Mouse (Mus musculus) hindbrain, embryonic 12.5 days (tissue): ENCODE measurements around the gene Syt5. TPM values are rescaled to one million over a fixed set of nuclear protein-coding genes. Genes with fewer than 3 reads are reported as not detected.
A peak's percentile ranks its signal among the peaks of the same experiment; 100 is the strongest.
"Not testable (repeated sequence)": the region's sequence is repeated elsewhere in the genome, so short reads cannot be mapped to it uniquely, and the experiment has no call there.

Source experiments
- ATAC-seq: fragments of 200-750 bp; cut with Nextera tagmentation; 2 replicates; pipeline ENCODE4 v1.8.0; 2017; ENCODE audit warnings: moderate TSS enrichment; ENCODE audit not compliant: low FRiP score
- H3K27ac ChIP-seq: fragments of 300-500 bp; sonication (generic); 2 replicates; pipeline ENCODE4 v1.5.1; 2016; ENCODE audit warnings: mild to moderate bottlenecking
- H3K27me3 ChIP-seq: fragments of 300-500 bp; sonication (generic); 2 replicates; pipeline ENCODE4 v1.6.1; 2016; ENCODE audit warnings: mild to moderate bottlenecking
- H3K36me3 ChIP-seq: fragments of 300-500 bp; sonication (generic); 2 replicates; pipeline ENCODE4 v1.6.1; 2016; ENCODE audit warnings: mild to moderate bottlenecking
- H3K4me1 ChIP-seq: fragments of 300-500 bp; sonication (generic); 2 replicates; pipeline ENCODE4 v1.6.1; 2016
- H3K4me2 ChIP-seq: fragments of 300-500 bp; sonication (generic); replicated peaks from 2 replicates; pipeline ENCODE4 v1.6.1; 2016; ENCODE audit warnings: mild to moderate bottlenecking
- H3K4me3 ChIP-seq: fragments of 300-500 bp; sonication (generic); 2 replicates; pipeline ENCODE4 v1.5.1; 2016; ENCODE audit warnings: mild to moderate bottlenecking
- H3K9ac ChIP-seq: fragments of 300-500 bp; sonication (generic); 2 replicates; pipeline ENCODE4 v1.6.1; 2016; ENCODE audit warnings: mild to moderate bottlenecking, moderate library complexity
- H3K9me3 ChIP-seq: fragments of 300-500 bp; sonication (generic); replicated peaks from 2 replicates; pipeline ENCODE4 v1.6.1; 2016; ENCODE audit warnings: mild to moderate bottlenecking
- WGBS: fragments of 180-500 bp; shearing (Covaris S2); methylation state at CpG from one replicate; pipeline ENCODE4 v1.1.7; 2016; 5-methylcytosine and 5-hydroxymethylcytosine counted together
- polyA plus RNA-seq: library from polyadenylated mRNA; unstranded; fragments of >200 nt; fragmentation: Nextera tagmentation; extraction: Ambion mirVana; gene quantifications from 2 replicates; pipeline ENCODE4 v1.2.1, GENCODE M21; 2016

The Syt5 gene
- polyA plus RNA-seq = 32.9 and 33.2 TPM in 2 replicates

DNA sequence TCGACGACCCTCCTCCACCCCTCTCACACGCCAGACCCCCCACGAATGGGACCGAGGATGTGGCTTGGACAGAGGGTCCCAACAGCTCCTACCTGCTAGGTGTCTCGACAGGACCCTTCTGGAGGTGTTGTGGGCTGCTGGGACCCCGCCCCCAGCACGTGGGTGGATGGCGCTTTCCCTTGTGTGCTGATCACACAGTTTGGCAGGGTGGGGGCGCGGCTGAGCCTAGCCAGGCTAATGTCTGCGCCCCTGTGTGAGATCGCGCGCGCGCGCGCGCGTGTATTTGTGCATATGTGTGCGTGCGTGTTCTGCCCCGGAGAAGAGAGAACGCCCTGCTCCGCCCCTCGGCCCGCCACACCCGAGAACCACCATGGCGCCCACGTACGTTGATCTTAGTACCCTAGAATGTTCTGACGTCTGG, at the start of gene Syt5:
Gene Syt5 (minus strand): TSS at position 321 of the 421 bp plus-strand sequence.
- peak within 1 kb of the TSS; percentile 84 for H3K27ac ChIP-seq
- no peaks in the 10 kb centered on the region for H3K9me3 ChIP-seq
- H3K36me3 ChIP-seq = 0 out of 2 replicates have a peak, but pooled peaks cover 6% of the 10 kb centered on the region
- peaks cover 13% of the 10 kb centered on the region for H3K4me1 ChIP-seq
- H3K4me3 ChIP-seq = peak within 1 kb of the TSS; percentile 46
- WGBS = 6% methylated on average over 33 of the region's 33 CpGs
- peak; percentile 75 for ATAC-seq
- peak within 1 kb of the TSS; percentile 62 for H3K4me2 ChIP-seq
- peak within 1 kb of the TSS; percentile 66 for H3K9ac ChIP-seq
- 0 out of 2 replicates have a peak, but pooled peaks cover 2% of the 10 kb centered on the region for H3K27me3 ChIP-seq

DNA sequence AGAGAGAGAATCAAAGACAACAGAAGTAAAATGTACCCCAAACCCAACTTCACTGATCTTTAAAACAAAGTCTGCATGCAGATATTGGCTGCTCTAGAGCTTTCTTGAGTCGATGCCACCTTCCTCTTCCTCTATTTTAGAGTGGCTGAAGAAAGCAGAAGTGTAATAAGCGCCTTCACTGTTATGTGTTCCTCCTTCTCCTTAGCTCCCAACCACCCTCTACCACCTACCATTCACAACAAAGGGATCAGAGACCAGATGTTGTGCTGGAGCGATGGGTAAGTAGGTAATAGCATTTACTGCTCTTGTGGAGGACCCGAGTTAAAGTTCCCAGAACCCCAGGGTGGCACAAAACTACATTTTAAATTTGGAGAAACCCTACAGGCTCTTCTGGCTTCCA, 49.7 kb upstream of the Syt5 start:
- not testable (repeated sequence) for H3K27ac ChIP-seq, ATAC-seq, H3K4me1 ChIP-seq, H3K4me2 ChIP-seq, H3K9ac ChIP-seq, H3K36me3 ChIP-seq, H3K9me3 ChIP-seq, H3K27me3 ChIP-seq, H3K4me3 ChIP-seq
- WGBS = 75% methylated on average over 4 of the region's 4 CpGs

DNA sequence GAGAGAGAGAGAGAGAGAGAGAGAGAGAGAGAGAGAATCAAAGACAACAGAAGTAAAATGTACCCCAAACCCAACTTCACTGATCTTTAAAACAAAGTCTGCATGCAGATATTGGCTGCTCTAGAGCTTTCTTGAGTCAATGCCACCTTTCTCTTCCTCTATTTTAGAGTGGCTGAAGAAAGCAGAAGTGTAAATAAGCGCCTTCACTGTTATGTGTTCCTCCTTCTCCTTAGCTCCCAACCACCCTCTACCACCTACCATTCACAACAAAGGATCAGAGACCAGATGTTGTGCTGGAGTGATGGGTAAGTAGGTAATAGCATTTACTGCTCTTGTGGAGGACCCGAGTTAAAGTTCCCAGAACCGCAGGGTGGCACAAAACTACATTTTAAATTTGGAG, 34.1 kb upstream of the Syt5 start:
- H3K4me2 ChIP-seq, H3K4me3 ChIP-seq, H3K27ac ChIP-seq, H3K9me3 ChIP-seq, H3K9ac ChIP-seq, H3K4me1 ChIP-seq, H3K27me3 ChIP-seq, ATAC-seq, H3K36me3 ChIP-seq: not testable (repeated sequence)
- whole genome bisulfite sequencing = 83% methylated on average over 3 of the region's 3 CpGs

DNA sequence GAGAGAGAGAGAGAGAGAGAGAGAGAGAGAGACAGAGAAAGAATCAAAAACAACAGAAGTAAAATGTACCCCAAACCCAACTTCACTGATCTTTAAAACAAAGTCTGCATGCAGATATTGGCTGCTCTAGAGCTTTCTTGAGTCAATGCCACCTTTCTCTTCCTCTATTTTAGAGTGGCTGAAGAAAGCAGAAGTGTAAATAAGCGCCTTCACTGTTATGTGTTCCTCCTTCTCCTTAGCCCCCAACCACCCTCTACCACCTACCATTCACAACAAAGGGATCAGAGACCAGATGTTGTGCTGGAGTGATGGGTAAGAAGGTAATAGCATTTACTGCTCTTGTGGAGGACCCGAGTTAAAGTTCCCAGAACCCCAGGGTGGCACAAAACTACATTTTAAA, 25.0 kb upstream of the Syt5 start:
- not testable (repeated sequence) for H3K4me1 ChIP-seq, H3K36me3 ChIP-seq, H3K9me3 ChIP-seq, H3K9ac ChIP-seq, H3K4me3 ChIP-seq, H3K27me3 ChIP-seq, ATAC-seq, H3K27ac ChIP-seq, H3K4me2 ChIP-seq
- 66% methylated on average over 2 of the region's 2 CpGs for WGBS

DNA sequence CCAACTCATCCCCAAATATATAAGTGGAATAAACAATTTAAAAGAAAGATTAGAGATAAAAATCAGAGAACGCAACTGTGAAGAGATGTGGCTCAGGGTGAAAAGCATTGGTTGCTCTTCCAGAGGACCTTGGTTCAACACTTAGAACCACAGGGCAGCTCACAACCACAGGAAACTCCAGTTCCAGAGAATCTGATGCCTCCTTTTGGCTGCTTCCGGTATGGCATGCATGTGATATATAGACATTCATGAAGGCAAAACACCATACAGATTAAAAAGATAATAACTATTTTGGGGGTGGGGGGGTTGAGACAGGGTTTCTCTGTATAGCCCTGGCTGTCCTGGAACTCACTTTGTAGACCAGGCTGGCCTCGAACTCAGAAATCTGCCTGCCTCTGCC, 15.3 kb upstream of the Syt5 start:
- Histone ChIP-seq H3K4me2 (no peak overlapping the region), H3K27ac (no peak overlapping the region), H3K9me3 (no peaks in the 10 kb centered on the region), H3K4me1 (no peaks in the 10 kb centered on the region), H3K27me3 (no peaks in the 10 kb centered on the region), H3K9ac (no peak overlapping the region), H3K36me3 (no peaks in the 10 kb centered on the region), H3K4me3 (no peak overlapping the region)
- 92% methylated on average over 3 of the region's 3 CpGs for WGBS
- no peak for ATAC-seq

DNA sequence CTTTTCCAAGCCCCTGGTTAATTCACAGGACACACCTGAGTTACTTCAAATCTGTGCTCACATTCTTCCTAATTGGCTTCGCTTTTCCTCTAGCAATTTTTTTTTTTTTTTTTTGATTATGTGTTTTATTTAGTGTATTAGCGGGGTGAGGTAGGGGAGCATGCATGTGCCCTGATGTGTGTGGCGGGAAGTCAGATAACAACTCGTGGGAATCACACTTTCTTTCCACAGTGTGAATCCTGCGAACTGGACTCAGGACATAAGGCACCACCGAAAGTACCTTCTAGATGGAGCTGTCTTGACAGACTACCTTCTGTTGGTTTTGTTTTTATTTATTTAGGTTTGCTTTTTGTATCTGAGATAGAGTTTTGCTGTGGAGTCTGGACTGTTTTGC, 9.8 kb upstream of the Syt5 start:
- Histone ChIP-seq H3K27me3 (no peaks in the 10 kb centered on the region), H3K9me3 (no peaks in the 10 kb centered on the region), H3K27ac (no peak overlapping the region), H3K36me3 (no peaks in the 10 kb centered on the region), H3K4me3 (no peak overlapping the region), H3K9ac (no peak overlapping the region), H3K4me1 (peaks cover 3% of the 10 kb centered on the region; the same call in 1 of the 2 replicates), H3K4me2 (0 out of 2 replicates have a peak overlapping the region, but pooled peaks have one; percentile 21)
- 72% methylated on average over 6 of the region's 6 CpGs for WGBS
- peak; percentile 35; the same call in 1 of the 2 replicates for ATAC-seq

DNA sequence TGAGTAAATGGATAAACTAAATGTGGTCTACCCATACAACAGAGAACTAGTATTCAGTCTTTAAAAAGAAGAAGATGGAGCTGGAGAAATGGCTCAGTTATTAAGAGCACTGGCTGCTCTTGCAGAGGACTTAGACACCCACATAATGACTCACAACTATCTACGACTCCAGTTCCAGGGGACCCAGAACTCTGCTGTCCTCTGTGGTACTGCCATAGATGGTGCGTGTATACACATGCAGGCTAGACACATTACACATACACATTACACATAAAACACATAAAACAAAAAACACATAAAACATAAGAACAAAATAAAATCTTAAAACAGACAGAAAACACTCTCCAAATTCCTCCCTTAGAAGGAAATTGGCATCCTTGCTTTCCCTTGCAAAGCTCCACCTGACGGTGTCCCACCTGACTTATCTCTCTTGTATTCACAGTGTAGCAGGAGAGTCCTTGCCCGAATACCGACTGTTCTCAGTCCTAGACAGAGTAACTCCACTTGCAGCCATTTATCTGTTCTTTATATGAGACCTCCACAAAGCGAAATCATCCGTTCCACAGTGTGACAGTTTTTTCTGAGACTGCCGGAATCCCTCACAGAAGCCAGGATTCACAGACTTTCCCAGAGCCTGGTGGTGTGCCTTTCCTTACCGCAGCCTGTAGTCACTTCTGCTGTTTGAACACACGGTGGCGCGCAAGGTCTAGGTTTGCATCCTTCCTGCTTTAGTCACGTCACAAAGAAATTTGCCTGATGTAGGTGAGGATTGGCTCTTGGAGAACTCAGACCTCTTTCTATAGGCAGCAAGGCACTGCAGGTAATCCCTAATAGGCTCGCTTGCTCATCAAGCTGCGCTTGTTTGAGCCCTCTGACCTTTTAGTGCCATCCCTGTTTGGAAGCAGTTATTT, 9.2 kb upstream of the Syt5 start:
- WGBS = 24% methylated on average over 15 of the region's 15 CpGs

DNA sequence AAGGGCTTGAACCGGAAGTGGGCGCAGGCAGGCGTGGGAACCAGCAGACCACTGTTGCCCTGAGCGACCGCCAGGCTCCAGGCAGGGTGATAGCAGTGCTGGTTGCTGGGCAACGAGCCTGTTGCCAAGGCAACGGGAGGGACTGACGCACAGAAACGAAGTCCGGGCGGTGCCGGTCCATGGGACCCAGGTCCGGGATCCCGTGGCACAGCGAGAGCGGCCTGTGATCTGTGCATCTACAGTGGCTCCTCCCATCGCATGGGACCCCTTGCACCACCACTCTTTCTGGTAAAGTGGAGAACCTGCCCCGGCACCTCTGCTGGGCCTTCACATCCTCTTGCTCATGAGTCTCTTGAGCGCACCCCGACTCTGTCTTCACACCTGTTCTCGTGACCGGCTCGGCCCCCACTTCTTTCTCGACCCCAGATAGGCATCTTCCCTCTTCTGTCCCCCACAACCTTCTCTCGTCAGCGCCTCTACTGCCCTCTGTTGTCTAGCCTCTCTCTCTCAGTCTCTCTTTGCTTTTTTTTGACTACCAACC, 680 bp downstream of the Syt5 start:
- WGBS = 2% methylated on average over 26 of the region's 26 CpGs
- 0 out of 2 replicates have a peak, but pooled peaks cover 2% of the 10 kb centered on the region for H3K27me3 ChIP-seq
- peak overlapping the region; percentile 62 for H3K4me2 ChIP-seq
- H3K4me1 ChIP-seq = peaks cover 13% of the 10 kb centered on the region
- H3K36me3 ChIP-seq = 0 out of 2 replicates have a peak, but pooled peaks cover 11% of the 10 kb centered on the region
- peak overlapping the region; percentile 84 for H3K27ac ChIP-seq
- no peaks in the 10 kb centered on the region for H3K9me3 ChIP-seq
- peak overlapping the region; percentile 46 for H3K4me3 ChIP-seq
- peak; percentile 91 for ATAC-seq
- peak overlapping the region; percentile 66 for H3K9ac ChIP-seq

More for the DNA sequence above, 9.2 kb upstream of the Syt5 start:
- peak; percentile 90 for ATAC-seq
- Histone ChIP-seq H3K27ac (no peak overlapping the region), H3K9me3 (no peaks in the 10 kb centered on the region), H3K4me1 (peaks cover 3% of the 10 kb centered on the region; the same call in 1 of the 2 replicates), H3K9ac (no peak overlapping the region), H3K4me2 (0 out of 2 replicates have a peak overlapping the region, but pooled peaks have one; percentile 21), H3K36me3 (no peaks in the 10 kb centered on the region), H3K27me3 (no peaks in the 10 kb centered on the region), H3K4me3 (no peak overlapping the region)

DNA sequence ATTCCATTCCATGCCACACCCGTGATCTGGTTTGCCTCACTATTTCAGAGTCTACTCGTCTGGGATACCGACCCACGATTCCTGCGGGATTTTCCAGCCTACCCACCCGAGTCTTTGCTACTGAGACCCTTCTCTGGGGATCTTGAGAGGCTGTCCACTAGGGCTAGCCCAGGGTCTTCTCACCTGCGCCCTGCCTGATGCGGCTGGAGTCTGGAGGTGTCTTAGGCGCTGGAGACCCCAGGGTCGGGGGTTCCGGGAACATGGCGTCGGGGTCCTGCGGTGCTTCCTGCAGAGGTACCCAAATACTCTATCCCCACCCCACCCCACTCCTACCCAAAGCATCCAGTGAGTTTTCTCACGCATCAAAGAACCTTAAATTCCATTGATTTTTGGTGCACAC, 1.3 kb downstream of the Syt5 start:
- H3K4me2 ChIP-seq = peak overlapping the region; percentile 62
- peak overlapping the region; percentile 84 for H3K27ac ChIP-seq
- peak overlapping the region; percentile 46 for H3K4me3 ChIP-seq
- peak; percentile 46 for ATAC-seq
- peaks cover 13% of the 10 kb centered on the region for H3K4me1 ChIP-seq
- peaks cover 16% of the 10 kb centered on the region; the same call in 1 of the 2 replicates for H3K36me3 ChIP-seq
- no peaks in the 10 kb centered on the region for H3K9me3 ChIP-seq
- 71% methylated on average over 15 of the region's 15 CpGs for WGBS
- H3K27me3 ChIP-seq = 0 out of 2 replicates have a peak, but pooled peaks cover 2% of the 10 kb centered on the region
- H3K9ac ChIP-seq = peak overlapping the region; percentile 66

DNA sequence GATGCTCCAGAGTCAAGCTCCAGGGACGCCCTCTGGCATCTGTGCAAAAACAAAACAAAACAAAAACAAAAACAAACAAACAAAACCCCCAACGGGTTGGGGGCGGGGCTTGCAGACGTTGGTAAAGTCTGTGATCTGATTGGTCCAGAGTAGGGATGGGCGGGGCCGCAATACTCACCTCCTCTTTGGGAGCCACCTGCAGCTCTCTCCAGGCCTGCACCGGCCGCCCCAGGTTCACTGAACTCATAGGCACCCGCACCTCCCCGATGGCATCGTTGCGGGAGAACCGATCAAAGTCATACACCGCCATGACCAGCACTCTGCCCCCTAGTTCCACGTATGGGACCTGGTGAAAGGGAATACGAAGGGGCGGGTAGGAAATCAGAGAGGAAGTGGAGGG, 5.3 kb downstream of the Syt5 start:
- ATAC-seq = no peak
- Histone ChIP-seq H3K36me3 (peaks cover 37% of the 10 kb centered on the region), H3K9ac (no peak overlapping the region), H3K27me3 (no peaks in the 10 kb centered on the region; the same call in none of the 2 replicates), H3K4me2 (no peak overlapping the region), H3K27ac (no peak overlapping the region), H3K4me3 (no peak overlapping the region), H3K4me1 (peaks cover 10% of the 10 kb centered on the region), H3K9me3 (no peaks in the 10 kb centered on the region)
- WGBS = 41% methylated on average over 17 of the region's 17 CpGs

DNA sequence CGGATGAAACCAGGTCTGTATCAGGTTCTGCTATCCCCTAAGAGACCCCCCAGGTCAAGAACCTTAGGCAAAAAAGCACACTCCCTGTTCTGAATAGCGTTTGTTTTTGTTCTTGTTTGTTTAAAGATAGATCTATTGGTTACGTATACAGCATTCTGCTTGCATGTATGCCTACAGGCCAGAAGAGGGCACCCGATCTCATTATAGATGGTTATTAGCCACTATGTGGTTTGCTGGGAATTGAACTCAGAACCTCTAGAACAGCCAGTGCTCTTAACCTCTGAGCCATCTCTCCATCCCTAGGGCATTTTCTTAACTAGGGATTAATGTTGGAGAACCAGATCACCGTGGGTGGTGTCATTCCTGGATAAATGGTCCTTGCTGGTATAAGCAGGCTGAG, 6.0 kb downstream of the Syt5 start:
- Histone ChIP-seq H3K27me3 (no peaks in the 10 kb centered on the region; the same call in none of the 2 replicates), H3K9ac (no peak overlapping the region), H3K4me1 (peaks cover 10% of the 10 kb centered on the region), H3K4me2 (no peak overlapping the region), H3K9me3 (no peaks in the 10 kb centered on the region), H3K27ac (no peak overlapping the region), H3K4me3 (no peak overlapping the region), H3K36me3 (peaks cover 37% of the 10 kb centered on the region)
- WGBS = 69% methylated on average over 5 of the region's 5 CpGs
- ATAC-seq = no peak

DNA sequence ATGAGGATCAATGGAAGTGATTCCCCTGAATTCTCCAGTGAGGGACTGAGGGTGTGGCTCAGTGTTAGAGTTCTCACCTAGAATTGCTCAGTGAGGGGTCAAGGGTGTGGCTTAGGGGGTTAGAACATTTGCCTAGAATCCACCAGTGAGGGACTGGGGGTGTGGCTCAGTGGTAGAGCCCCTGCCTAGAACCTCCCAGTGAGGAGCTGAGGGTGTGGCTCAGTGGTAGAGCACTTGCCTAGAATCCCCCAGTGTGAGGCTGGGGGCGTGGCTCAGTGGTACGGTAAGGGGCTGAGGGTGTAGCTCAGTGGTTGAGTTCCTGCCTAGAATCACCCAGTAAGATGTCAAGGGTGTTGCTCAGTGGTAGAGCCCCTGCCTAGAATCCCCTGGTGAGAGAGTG, 8.3 kb downstream of the Syt5 start:
- H3K27ac ChIP-seq = no peak overlapping the region

More for the DNA sequence above, 8.3 kb downstream of the Syt5 start:
- H3K4me3 ChIP-seq = no peak overlapping the region
- no peaks in the 10 kb centered on the region; the same call in none of the 2 replicates for H3K27me3 ChIP-seq
- no peak overlapping the region for H3K4me2 ChIP-seq
- WGBS = 82% methylated on average over 2 of the region's 2 CpGs
- H3K36me3 ChIP-seq = peaks cover 37% of the 10 kb centered on the region
- H3K9ac ChIP-seq = no peak overlapping the region
- H3K9me3 ChIP-seq = no peaks in the 10 kb centered on the region
- H3K4me1 ChIP-seq = no peaks in the 10 kb centered on the region
- no peak for ATAC-seq
